ENCODE assay signal across 8 mouse cellular contexts in the genomic region with DNA sequence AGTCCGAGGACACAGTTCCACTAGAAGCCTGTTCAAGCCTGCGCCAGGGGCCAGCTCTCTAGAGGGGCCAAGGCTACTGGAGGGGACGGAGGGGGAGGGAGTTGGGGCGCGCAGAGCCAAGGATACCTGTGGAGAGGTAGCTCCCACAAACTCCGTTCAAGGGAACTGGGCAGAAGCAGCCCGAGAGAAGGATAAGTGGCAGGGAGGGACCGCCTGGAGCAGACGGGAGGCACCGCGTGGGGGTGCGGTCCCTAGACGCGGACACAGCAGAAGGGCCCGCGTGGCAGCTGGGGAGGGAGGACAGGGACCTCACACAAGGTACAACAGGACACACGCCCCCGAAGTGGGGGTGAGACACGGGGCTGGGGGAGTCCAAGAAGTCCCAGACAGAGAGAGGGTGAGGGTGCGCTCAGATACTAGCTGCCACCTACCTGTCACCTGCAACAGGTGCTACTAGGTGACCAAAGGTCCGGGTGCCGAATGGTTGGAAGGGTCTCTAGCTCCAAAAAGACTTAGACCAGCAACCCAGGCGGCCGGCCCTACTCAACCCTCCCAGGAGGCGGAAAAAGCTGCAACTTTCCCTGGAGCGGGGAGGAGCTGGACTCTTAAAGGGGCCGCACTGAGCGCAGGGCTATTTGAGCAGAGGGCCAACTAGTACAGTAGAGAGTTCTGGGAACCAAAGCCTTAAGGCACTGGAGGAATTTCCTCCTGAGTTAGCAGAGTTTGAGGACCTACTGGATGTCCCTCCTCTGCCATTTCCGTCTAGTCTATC. TPM values are rescaled to one million over a fixed set of nuclear protein-coding genes. Genes with fewer than 3 reads are reported as not detected.
A peak's percentile ranks its signal among the peaks of the same experiment; 100 is the strongest.
DNase-seq lines count a peak whose midpoint lies in the region; ATAC-seq and TF ChIP-seq lines count a peak whose summit lies in the region.

TSS of gene Sytl4 (minus strand) at position 582 of the 772 bp plus-strand sequence.

- peak within 1 kb of the TSS; percentile 22; the same call in 1 of the 2 replicates for H3K4me3 ChIP-seq in forebrain, postnatal 0 days (ENCODE audit: low read depth, low read length)
- H3K4me3 ChIP-seq in hindbrain, embryonic 13.5 days: peak within 1 kb of the TSS; percentile 33
- peak within 1 kb of the TSS; percentile 28 for H3K4me3 ChIP-seq in midbrain, embryonic 16.5 days (ENCODE audit: low read depth, low read length)

- peak; percentile 10 for DNase-seq in gastrocnemius, adult 18-20 months (ENCODE audit: low spot score)
- DNase-seq in gastrocnemius, adult 8-10 months (ENCODE audit: low spot score in 2 of 2): no peak
- no peak for DNase-seq in forebrain, postnatal 0 days
- DNase-seq in liver: peak; percentile 17
- peak; percentile 20 for DNase-seq in yolk sac, embryonic 10.5 days (ENCODE audit: low spot score)
- DNase-seq in left cerebral cortex, adult 11 months (ENCODE audit: low spot score): no peak

- no peaks in the 10 kb centered on the region for H3K36me3 ChIP-seq in forebrain, postnatal 0 days (ENCODE audit: insufficient read depth)
- no peaks in the 10 kb centered on the region for H3K36me3 ChIP-seq in hindbrain, embryonic 13.5 days
- H3K36me3 ChIP-seq in midbrain, embryonic 16.5 days (ENCODE audit: control insufficient read depth, insufficient read depth, low read length): no peaks in the 10 kb centered on the region

- H3K9ac ChIP-seq in forebrain, postnatal 0 days: no peak within 1 kb of the TSS
- peak within 1 kb of the TSS; percentile 39; the same call in 1 of the 2 replicates for H3K9ac ChIP-seq in hindbrain, embryonic 13.5 days
- no peak within 1 kb of the TSS for H3K9ac ChIP-seq in midbrain, embryonic 16.5 days (ENCODE audit: low read depth, low read length)

- H3K27ac ChIP-seq in forebrain, postnatal 0 days (ENCODE audit: low read depth, low read length): no peak within 1 kb of the TSS
- no peak within 1 kb of the TSS for H3K27ac ChIP-seq in hindbrain, embryonic 13.5 days
- H3K27ac ChIP-seq in midbrain, embryonic 16.5 days (ENCODE audit: low read length): no peak within 1 kb of the TSS

- H3K4me1 ChIP-seq in forebrain, postnatal 0 days (ENCODE audit: insufficient read depth): no peaks in the 10 kb centered on the region
- H3K4me1 ChIP-seq in hindbrain, embryonic 13.5 days (replicated peaks): peaks cover 7% of the 10 kb centered on the region
- H3K4me1 ChIP-seq in midbrain, embryonic 16.5 days (ENCODE audit: control insufficient read depth, insufficient read depth, low read length): no peaks in the 10 kb centered on the region

- no peaks in the 10 kb centered on the region for H3K27me3 ChIP-seq in forebrain, postnatal 0 days (ENCODE audit: insufficient read depth, low read length)
- H3K27me3 ChIP-seq in hindbrain, embryonic 13.5 days: peaks cover 21% of the 10 kb centered on the region
- peaks cover 7% of the 10 kb centered on the region; the same call in 1 of the 2 replicates for H3K27me3 ChIP-seq in midbrain, embryonic 16.5 days (ENCODE audit: control insufficient read depth, insufficient read depth, low read depth, low read length)

- TF ChIP-seq CTCF in forebrain, postnatal 0 days (IDR thresholded peaks at IDR 0.05; ENCODE audit: low read depth): no peak

- 27% methylated on average over 29 of the region's 29 CpGs for WGBS in forebrain, postnatal 0 days
- 12% methylated on average over 29 of the region's 29 CpGs for WGBS in hindbrain, embryonic 13.5 days
- WGBS in midbrain, embryonic 16.5 days: 19% methylated on average over 28 of the region's 29 CpGs

- no peak for ATAC-seq in forebrain, postnatal 0 days
- ATAC-seq in hindbrain, embryonic 13.5 days (ENCODE audit: low FRiP score): peak; percentile 46; the same call in 1 of the 2 replicates
- no peak for ATAC-seq in midbrain, embryonic 16.5 days

- peak within 1 kb of the TSS; percentile 43 for H3K4me2 ChIP-seq in forebrain, postnatal 0 days (ENCODE audit: low read depth)
- peak within 1 kb of the TSS; percentile 53 for H3K4me2 ChIP-seq in hindbrain, embryonic 13.5 days
- H3K4me2 ChIP-seq in midbrain, embryonic 16.5 days (ENCODE audit: low read length): peak within 1 kb of the TSS; percentile 54

- H3K9me3 ChIP-seq in forebrain, postnatal 0 days (ENCODE audit: low read length): no peaks in the 10 kb centered on the region
- no peaks in the 10 kb centered on the region for H3K9me3 ChIP-seq in hindbrain, embryonic 13.5 days
- H3K9me3 ChIP-seq in midbrain, embryonic 16.5 days (replicated peaks; ENCODE audit: control insufficient read depth, low read length, poor library complexity, severe bottlenecking): no peaks in the 10 kb centered on the region

RNA-seq across cellular contexts. Expression of gene Sytl4, which starts in this region (rescaled TPM):
- 1 to 10 TPM in 1 of 2 experiments, under 1 TPM in 1; 0.43 to 1.1 TPM for total RNA-seq in gastrocnemius, adult 18-20 months (2021)
- total RNA-seq in gastrocnemius, adult 8-10 months (2022): under 1 TPM; 0.29 to 0.96 (median 0.81) TPM
- 0.86 and 1.1 TPM in 2 replicates for total RNA-seq in forebrain, postnatal 0 days (2014; rRNA removed)
- polyA plus RNA-seq in forebrain, postnatal 0 days (2015; fragmentation: Nextera tagmentation; extraction: Ambion mirVana): 0.34 and 0.41 TPM in 2 replicates
- polyA plus RNA-seq in hindbrain, embryonic 13.5 days (2015; fragmentation: Nextera tagmentation; extraction: Ambion mirVana): 0.89 and 1.4 TPM in 2 replicates
- polyA plus RNA-seq in midbrain, embryonic 16.5 days (2015; fragmentation: Nextera tagmentation; extraction: Ambion mirVana): 0.78 and 0.99 TPM in 2 replicates

Comparison
In these comparisons a context has a peak if more than half of its experiments do, and no peak if none do; other contexts are left out.
1. DNase-seq: peak in gastrocnemius, adult 18-20 months (single experiment), liver (single experiment) and yolk sac, embryonic 10.5 days (single experiment); none in gastrocnemius, adult 8-10 months (0 of 2), forebrain, postnatal 0 days (single experiment) and left cerebral cortex, adult 11 months (single experiment).
2. Peak in every context shown above with its lines, with median percentiles within 50 percentile points of each other: H3K4me2 ChIP-seq and H3K4me3 ChIP-seq.